Mouse (Mus musculus): ENCODE results near the gene Zdhhc20.
"Not testable (repeated sequence)": the region's sequence is repeated elsewhere in the genome, so short reads cannot be mapped to it uniquely, and the experiment has no call there.

Gene Zdhhc20

GRCm38 (mm10) chr14:57890011-57890842, at the start of gene Zdhhc20:
Zdhhc20 (minus strand) TSS chr14:57890276.
- peak; percentile 88 to 96 for DNase-seq (ENCODE audit: low spot score in 2 of 2)

GRCm38 (mm10) chr14:57937297-57937696, 47.2 kb upstream of the Zdhhc20 start:
- no peak for DNase-seq (ENCODE audit: low spot score in 2 of 2)

GRCm38 (mm10) chr14:57934666-57935065, 44.6 kb upstream of the Zdhhc20 start:
- DNase-seq (ENCODE audit: low spot score in 2 of 2): no peak

GRCm38 (mm10) chr14:57933608-57934007, 43.5 kb upstream of the Zdhhc20 start:
- no peak for DNase-seq (ENCODE audit: low spot score in 2 of 2)

- DNase-seq (ENCODE audit: low spot score in 2 of 2): no peak
Measured at GRCm38 (mm10) chr14:57932881-57933443, 42.9 kb upstream of the Zdhhc20 start.

- DNase-seq (ENCODE audit: low spot score in 2 of 2): no peak
Measured at GRCm38 (mm10) chr14:57921428-57922131, 31.5 kb upstream of the Zdhhc20 start.

- peak in 1 of 2 experiments; percentile 4 for DNase-seq (ENCODE audit: low spot score in 2 of 2)
Measured at GRCm38 (mm10) chr14:57920568-57921310, 30.7 kb upstream of the Zdhhc20 start.

- DNase-seq (ENCODE audit: low spot score in 2 of 2): no peak
Measured at GRCm38 (mm10) chr14:57919148-57919875, 29.2 kb upstream of the Zdhhc20 start.

GRCm38 (mm10) chr14:57915341-57915740, 25.3 kb upstream of the Zdhhc20 start:
- no peak for DNase-seq (ENCODE audit: low spot score in 2 of 2)

- not testable (repeated sequence) for DNase-seq (ENCODE audit: low spot score in 2 of 2)
Measured at GRCm38 (mm10) chr14:57912211-57913007, 22.3 kb upstream of the Zdhhc20 start.

- DNase-seq (ENCODE audit: low spot score in 2 of 2): not testable (repeated sequence)
Measured at GRCm38 (mm10) chr14:57911787-57912186, 21.7 kb upstream of the Zdhhc20 start.

- no peak for DNase-seq (ENCODE audit: low spot score in 2 of 2)
Measured at GRCm38 (mm10) chr14:57911316-57911715, 21.2 kb upstream of the Zdhhc20 start.

GRCm38 (mm10) chr14:57910501-57911068, 20.5 kb upstream of the Zdhhc20 start:
- peak; percentile 71 to 80 for DNase-seq (ENCODE audit: low spot score in 2 of 2)

- DNase-seq (ENCODE audit: low spot score in 2 of 2): no peak
Measured at GRCm38 (mm10) chr14:57909297-57909696, 19.2 kb upstream of the Zdhhc20 start.

- DNase-seq (ENCODE audit: low spot score in 2 of 2): no peak
Measured at GRCm38 (mm10) chr14:57908431-57908830, 18.4 kb upstream of the Zdhhc20 start.

- DNase-seq (ENCODE audit: low spot score in 2 of 2): no peak
Measured at GRCm38 (mm10) chr14:57901998-57902397, 11.9 kb upstream of the Zdhhc20 start.

- DNase-seq (ENCODE audit: low spot score in 2 of 2): no peak
Measured at GRCm38 (mm10) chr14:57896882-57897281, 6.8 kb upstream of the Zdhhc20 start.

- DNase-seq (ENCODE audit: low spot score in 2 of 2): not testable (repeated sequence)
Measured at GRCm38 (mm10) chr14:57896088-57896871, 6.2 kb upstream of the Zdhhc20 start.

- no peak for DNase-seq (ENCODE audit: low spot score in 2 of 2)
Measured at GRCm38 (mm10) chr14:57894346-57894745, 4.3 kb upstream of the Zdhhc20 start.
